Mouse (Mus musculus) MEL (cell line): ENCODE measurements around the gene Zscan10. TPM values are rescaled to one million over a fixed set of nuclear protein-coding genes. Genes with fewer than 3 reads are reported as not detected.

Experiments
- DNase-seq: peaks from one replicate; pipeline ENCODE4 v3.0.0; 2011; ENCODE audit warnings: low read depth, low spot score
- H3K27ac ChIP-seq: 2 replicates; pipeline ENCODE4 v1.5.1; 2012; ENCODE audit warnings: low read depth, mild to moderate bottlenecking, control low read depth, low read length, moderate library complexity; ENCODE audit not compliant: control insufficient read depth
- H3K27me3 ChIP-seq, 2 experiments: fragments of 150-350 bp in 1 of 2; sonication (generic) in 1 of 2; 2 replicates each; pipeline ENCODE4 v1.6.1; 2012; ENCODE audit warnings: low read length in 2 of 2, mild to moderate bottlenecking in 2 of 2, improper control_type of control experiment in 1 of 2, moderate library complexity in 1 of 2; ENCODE audit not compliant: insufficient read depth in 2 of 2, control insufficient read depth in 1 of 2
- H3K36me3 ChIP-seq, 2 experiments: 2 replicates each; pipeline ENCODE4 v1.6.1; 2012 to 2014; ENCODE audit warnings: low read length in 2 of 2, improper control_type of control experiment in 1 of 2, inconsistent platforms in 1 of 2, mild to moderate bottlenecking in 1 of 2; ENCODE audit not compliant: insufficient read depth in 2 of 2, control insufficient read depth in 1 of 2
- H3K4me1 ChIP-seq, 2 experiments: fragments of 150-350 bp in 1 of 2; sonication (generic) in 1 of 2; 2 replicates each; pipeline ENCODE4 v1.6.1; 2012; ENCODE audit warnings: low read length in 2 of 2, improper control_type of control experiment in 1 of 2, mild to moderate bottlenecking in 1 of 2; ENCODE audit not compliant: insufficient read depth in 2 of 2, control insufficient read depth in 1 of 2
- H3K4me3 ChIP-seq, 2 experiments: fragments of 150-350 bp in 1 of 2; sonication (generic) in 1 of 2; 2 replicates each; pipeline ENCODE4 v1.5.1; 2012; ENCODE audit warnings: low read depth in 2 of 2, low read length in 2 of 2, mild to moderate bottlenecking in 2 of 2, moderate library complexity in 2 of 2, control low read depth in 1 of 2, improper control_type of control experiment in 1 of 2; ENCODE audit not compliant: control insufficient read depth in 1 of 2, insufficient read depth in 1 of 2
- H3K79me2 ChIP-seq: 2 replicates; pipeline ENCODE4 v1.6.1; 2012; ENCODE audit warnings: mild to moderate bottlenecking, low read length, moderate library complexity; ENCODE audit not compliant: control insufficient read depth, poor library complexity, insufficient read depth
- H3K9ac ChIP-seq: 2 replicates; pipeline ENCODE4 v1.6.1; 2012; ENCODE audit warnings: low read depth, mild to moderate bottlenecking, control low read depth, low read length, moderate library complexity; ENCODE audit not compliant: control insufficient read depth, poor library complexity, severe bottlenecking
- H3K9me3 ChIP-seq: fragments of 150-350 bp; sonication (generic); replicated peaks from 2 replicates; pipeline ENCODE4 v1.6.1; 2012; ENCODE audit warnings: mild to moderate bottlenecking, low read length, improper control_type of control experiment, moderate library complexity; ENCODE audit not compliant: insufficient read depth
- CHD1 ChIP-seq: IDR thresholded peaks from 2 replicates; pipeline ENCODE4 v1.6.1; 2012; ENCODE audit warnings: low read depth, mild to moderate bottlenecking, inconsistent platforms, low read length, improper control_type of control experiment
- E2F4 ChIP-seq: IDR thresholded peaks from 2 replicates; pipeline ENCODE4 v1.6.1; 2011; ENCODE audit warnings: low read depth, low read length, improper control_type of control experiment, borderline replicate concordance
- EP300 ChIP-seq, 2 experiments: IDR thresholded peaks; 2 replicates each; pipeline ENCODE4 v1.6.1; 2011; ENCODE audit warnings: improper control_type of control experiment in 2 of 2, low read length in 2 of 2, low read depth in 1 of 2, mild to moderate bottlenecking in 1 of 2
- ETS1 ChIP-seq: IDR thresholded peaks from 2 replicates; pipeline ENCODE4 v1.6.1; 2012; ENCODE audit warnings: low read depth, mild to moderate bottlenecking, inconsistent platforms, low read length, improper control_type of control experiment, moderate library complexity
- GABPA ChIP-seq: IDR thresholded peaks from 2 replicates; pipeline ENCODE4 v1.6.1; 2012; ENCODE audit warnings: low read depth, mild to moderate bottlenecking, inconsistent platforms, low read length, improper control_type of control experiment, moderate library complexity
- GATA1 ChIP-seq: IDR thresholded peaks from 2 replicates; pipeline ENCODE4 v1.6.1; 2011; ENCODE audit warnings: low read depth, low read length, improper control_type of control experiment
- HCFC1 ChIP-seq: IDR thresholded peaks from 2 replicates; pipeline ENCODE4 v1.6.1; 2012; ENCODE audit warnings: low read depth, mild to moderate bottlenecking, inconsistent platforms, low read length, improper control_type of control experiment, moderate library complexity
- MAFK ChIP-seq: IDR thresholded peaks from 2 replicates; pipeline ENCODE4 v1.6.1; 2011; ENCODE audit warnings: low read depth, mild to moderate bottlenecking, low read length, improper control_type of control experiment, borderline replicate concordance
- MAX ChIP-seq: IDR thresholded peaks from 2 replicates; pipeline ENCODE4 v1.6.1; 2011; ENCODE audit warnings: low read length, improper control_type of control experiment
- MAZ ChIP-seq: IDR thresholded peaks from 2 replicates; pipeline ENCODE4 v1.6.1; 2012; ENCODE audit warnings: low read depth, mild to moderate bottlenecking, inconsistent platforms, low read length, improper control_type of control experiment
- NELFE ChIP-seq: IDR thresholded peaks from 2 replicates; pipeline ENCODE4 v1.6.1; 2011; ENCODE audit warnings: low read depth, low read length, improper control_type of control experiment
- NRF1 ChIP-seq: IDR thresholded peaks from 2 replicates; pipeline ENCODE4 v1.6.1; 2014; ENCODE audit warnings: low read depth, mild to moderate bottlenecking, inconsistent platforms, low read length, improper control_type of control experiment, moderate library complexity; ENCODE audit not compliant: poor library complexity, insufficient read depth, severe bottlenecking
- POLR2A ChIP-seq, 2 experiments: IDR thresholded peaks; 2 replicates each; pipeline ENCODE4 v1.6.1; 2011 to 2012; ENCODE audit warnings: low read length in 2 of 2, mild to moderate bottlenecking in 2 of 2, control low read depth in 1 of 2, improper control_type of control experiment in 1 of 2, low read depth in 1 of 2, moderate library complexity in 1 of 2; ENCODE audit not compliant: control insufficient read depth in 1 of 2, insufficient read depth in 1 of 2, poor library complexity in 1 of 2
- POLR2AphosphoS2 ChIP-seq: IDR thresholded peaks from 2 replicates; pipeline ENCODE4 v1.6.1; 2011; ENCODE audit warnings: low read length, improper control_type of control experiment
- POLR2AphosphoS5 ChIP-seq: IDR thresholded peaks from 2 replicates; pipeline ENCODE4 v1.6.1; 2012; ENCODE audit warnings: low read depth, borderline replicate concordance, mild to moderate bottlenecking, inconsistent platforms, low read length, moderate library complexity, mixed read lengths
- RCOR1 ChIP-seq: IDR thresholded peaks from 2 replicates; pipeline ENCODE4 v1.6.1; 2012; ENCODE audit warnings: low read depth, mild to moderate bottlenecking, inconsistent platforms, low read length, improper control_type of control experiment
- SIN3A ChIP-seq: IDR thresholded peaks from 2 replicates; pipeline ENCODE4 v1.6.1; 2012; ENCODE audit warnings: low read length, improper control_type of control experiment, inconsistent platforms
- SMC3 ChIP-seq: IDR thresholded peaks from 2 replicates; pipeline ENCODE4 v1.6.1; 2011; ENCODE audit warnings: low read depth, low read length, improper control_type of control experiment
- USF1 ChIP-seq: IDR thresholded peaks from 2 replicates; pipeline ENCODE4 v1.6.1; 2014; ENCODE audit warnings: low read depth, mild to moderate bottlenecking, inconsistent platforms, low read length, improper control_type of control experiment, moderate library complexity
- USF2 ChIP-seq, 2 experiments: IDR thresholded peaks; 2 replicates each; pipeline ENCODE4 v1.6.1; 2011 to 2012; ENCODE audit warnings: improper control_type of control experiment in 2 of 2, low read length in 2 of 2, borderline replicate concordance in 1 of 2, inconsistent platforms in 1 of 2, low read depth in 1 of 2, mild to moderate bottlenecking in 1 of 2; ENCODE audit not compliant: insufficient read depth in 1 of 2
- ZC3H11A ChIP-seq: IDR thresholded peaks from 2 replicates; pipeline ENCODE4 v1.6.1; 2012; ENCODE audit warnings: low read depth, mild to moderate bottlenecking, inconsistent platforms, low read length, improper control_type of control experiment
- ZMIZ1 ChIP-seq: IDR thresholded peaks from 2 replicates; pipeline ENCODE4 v1.6.1; 2012; ENCODE audit warnings: low read depth, mild to moderate bottlenecking, inconsistent platforms, low read length, improper control_type of control experiment, moderate library complexity
- ZNF384 ChIP-seq: IDR thresholded peaks from 2 replicates; pipeline ENCODE4 v1.6.1; 2012; ENCODE audit warnings: low read depth, mild to moderate bottlenecking, inconsistent platforms, low read length, improper control_type of control experiment
- polyA plus RNA-seq, 2 experiments: library from polyadenylated mRNA; stranded (reverse) in 1 of 2; unstranded in 1 of 2; fragments of >175 nt in 1 of 2; fragments of >200 nt in 1 of 2; gene quantifications; 2 replicates each; pipeline versions ENCODE4 v1.2.1 to v1.2.4; 2012; ENCODE audit warnings: low replicate concordance in 2 of 2, low read depth in 1 of 2; ENCODE audit not compliant: insufficient read length in 2 of 2, insufficient read depth in 1 of 2, missing spikeins in 1 of 2
- total RNA-seq: library from RNA; depleted of rRNA; stranded (reverse); fragments of 300-350 nt; gene quantifications from 2 replicates; pipeline ENCODE4 v1.2.3, GENCODE M21; 2012

Zscan10 gene
- total and polyA plus RNA-seq, 3 experiments, result 0.08 TPM; not detected in 2

DNA sequence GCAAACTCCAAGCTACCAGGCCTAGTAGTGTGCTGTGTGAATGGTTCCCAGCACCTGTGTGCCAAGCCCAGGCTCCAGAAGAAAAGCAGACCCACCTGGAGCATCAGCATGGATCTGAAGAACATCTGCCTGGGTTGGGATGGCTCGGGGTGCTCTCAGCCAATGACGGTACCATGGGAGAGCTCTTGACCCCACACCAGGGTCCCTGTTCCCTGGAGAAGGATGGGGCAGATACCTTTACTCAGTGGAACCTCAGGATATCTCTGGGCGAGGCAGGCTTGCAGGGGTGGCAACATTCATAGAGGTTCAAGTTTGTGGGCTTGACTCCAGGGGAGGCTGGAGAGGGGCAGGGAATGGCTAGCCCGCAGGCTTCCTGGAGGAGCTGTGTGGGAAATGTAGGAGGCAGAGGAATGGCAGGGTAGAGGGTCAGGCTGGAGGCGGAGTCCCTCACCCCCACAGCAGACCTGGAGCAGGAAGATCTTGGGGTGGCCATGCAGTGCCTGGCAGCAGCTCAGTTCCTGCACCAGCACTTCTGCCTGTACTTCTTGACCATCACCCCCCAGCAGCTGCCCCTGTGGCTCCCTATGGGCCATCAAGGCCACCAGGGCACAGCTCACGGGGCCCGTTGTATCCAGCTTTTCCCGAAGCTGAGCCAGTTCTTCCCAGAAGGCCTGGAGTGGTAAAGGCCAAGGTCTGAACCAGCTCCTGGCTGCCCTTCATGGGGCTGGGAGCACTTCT is 47.6 kb upstream of the Zscan10 start:
- Histone ChIP-seq H3K79me2 (no peaks in the 10 kb centered on the region; the same call in 1 of the 2 replicates), H3K4me1 (peaks cover 0 to 10% of the 10 kb centered on the region in 2 experiments; a peak in 2 of 4 replicates), H3K36me3 (peaks cover 0 to 5% of the 10 kb centered on the region in 2 experiments; a peak in 2 of 4 replicates), H3K9ac (no peak overlapping the region), H3K27me3 (no peaks in the 10 kb centered on the region), H3K4me3 (no peak overlapping the region), H3K9me3 (no peaks in the 10 kb centered on the region), H3K27ac (no peak overlapping the region)
- DNase-seq, result no peak
- no peak for TF ChIP-seq NRF1
- TF ChIP-seq MAFK, result no peak
- no peak for TF ChIP-seq GATA1
- no peak for TF ChIP-seq SMC3
- no peak for TF ChIP-seq ZC3H11A
- TF ChIP-seq ETS1, result no peak
- TF ChIP-seq NELFE, result no peak
- TF ChIP-seq MAZ, result no peak
- TF ChIP-seq ZNF384, result no peak
- TF ChIP-seq EP300 (IDR thresholded peaks at IDR 0.05; ENCODE audit: low read depth in 1 of 2, low read length in 2 of 2), result no peak

DNA sequence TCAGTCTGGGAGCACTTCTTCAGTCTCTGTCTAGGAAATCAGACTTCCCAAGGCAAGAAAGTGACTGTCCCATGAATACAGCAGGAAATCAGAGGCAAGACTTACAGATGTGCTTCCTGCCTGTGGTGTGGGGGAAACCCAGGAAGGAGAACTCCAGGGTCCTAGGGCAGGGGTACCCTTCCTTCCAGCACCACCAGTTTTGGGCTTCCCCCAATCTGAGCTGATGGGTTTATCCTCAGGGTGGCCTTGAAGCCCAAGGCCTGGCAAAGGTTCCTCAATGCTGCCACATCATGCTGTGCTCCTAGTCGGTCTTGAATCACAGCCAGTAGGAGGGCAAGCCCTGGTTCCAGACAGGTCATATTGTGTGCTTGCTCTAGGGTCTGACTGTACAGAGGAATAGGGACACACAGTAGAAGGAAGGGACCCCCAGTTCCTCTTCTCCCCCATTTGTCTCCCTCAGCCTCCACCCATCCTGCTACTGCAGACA is 47.0 kb upstream of the Zscan10 start:
- no peak overlapping the region for H3K27ac ChIP-seq
- peaks cover 0 to 5% of the 10 kb centered on the region in 2 experiments; a peak in 2 of 4 replicates for H3K36me3 ChIP-seq
- H3K4me1 ChIP-seq, result peaks cover 0 to 10% of the 10 kb centered on the region in 2 experiments; a peak in 2 of 4 replicates
- no peaks in the 10 kb centered on the region for H3K9me3 ChIP-seq
- no peaks in the 10 kb centered on the region for H3K27me3 ChIP-seq
- no peaks in the 10 kb centered on the region; the same call in 1 of the 2 replicates for H3K79me2 ChIP-seq
- no peak overlapping the region for H3K4me3 ChIP-seq
- H3K9ac ChIP-seq, result no peak overlapping the region
- no peak for DNase-seq
- TF ChIP-seq MAX, result no peak
- no peak for TF ChIP-seq USF2 (IDR thresholded peaks at IDR 0.05; ENCODE audit: borderline replicate concordance in 1 of 2, insufficient read depth in 1 of 2, low read depth in 1 of 2, low read length in 2 of 2)
- TF ChIP-seq ZMIZ1, result no peak
- no peak for TF ChIP-seq POLR2AphosphoS5
- TF ChIP-seq NELFE, result no peak
- TF ChIP-seq E2F4, result no peak
- no peak for TF ChIP-seq USF1
- no peak for TF ChIP-seq ZC3H11A
- no peak for TF ChIP-seq POLR2AphosphoS2
- no peak for TF ChIP-seq POLR2A (IDR thresholded peaks at IDR 0.05; ENCODE audit: control insufficient read depth in 1 of 2, insufficient read depth in 1 of 2, low read depth in 1 of 2, low read length in 2 of 2, poor library complexity in 1 of 2)
- TF ChIP-seq SIN3A, result no peak
- TF ChIP-seq RCOR1, result no peak
- no peak for TF ChIP-seq HCFC1
- no peak for TF ChIP-seq CHD1
- no peak for TF ChIP-seq EP300 (IDR thresholded peaks at IDR 0.05; ENCODE audit: low read depth in 1 of 2, low read length in 2 of 2)
- TF ChIP-seq GABPA, result no peak
- TF ChIP-seq, all 39 proteins: peak for 0
